In genomic region chr6:24667829-24668228, GRCm38 (mm10) we compare ENCODE assay signal across 15 mouse cellular contexts.
"Had no signal": no experiment of that assay in that cellular context is flagged by ENCODE, and none has a peak within 500 bp of the region (broad histone marks: within the 10 kb centered on the region; RNA-seq: fewer than 3 reads in every experiment).

No protein-coding gene starts in this region.

- H3K4me1 ChIP-seq: stomach, embryonic 15.5 days had no signal

- H3K4me2 ChIP-seq: liver, embryonic 11.5 days; liver, embryonic 13.5 days; liver, embryonic 15.5 days; midbrain, embryonic 11.5 days; midbrain, embryonic 13.5 days; midbrain, embryonic 15.5 days; neural tube, embryonic 12.5 days; stomach, embryonic 15.5 days had no signal

- DNase-seq: liver, embryonic 13.5 days; liver, postnatal 0 days; right cerebral cortex, postnatal 14 days; thymus, adult 2 months; thymus, postnatal 25 days; thymus, postnatal 4 days had no signal

- ATAC-seq: liver, postnatal 0 days; midbrain, embryonic 13.5 days; midbrain, embryonic 15.5 days had no signal

- H3K27ac ChIP-seq: liver, embryonic 13.5 days; liver, embryonic 15.5 days; macrophage; midbrain, embryonic 13.5 days; midbrain, embryonic 15.5 days; neural tube, embryonic 12.5 days; stomach, embryonic 15.5 days; stomach, postnatal 0 days had no signal

- H3K27me3 ChIP-seq: liver, embryonic 13.5 days; liver, embryonic 15.5 days; midbrain, embryonic 13.5 days; midbrain, embryonic 15.5 days; neural tube, embryonic 12.5 days; stomach, embryonic 15.5 days had no signal

- H3K9me3 ChIP-seq: liver, embryonic 13.5 days; liver, embryonic 15.5 days; midbrain, embryonic 13.5 days; midbrain, embryonic 15.5 days; neural tube, embryonic 12.5 days; stomach, embryonic 15.5 days had no signal

- H3K9ac ChIP-seq: liver, embryonic 13.5 days; liver, embryonic 15.5 days; liver, postnatal 0 days; midbrain, embryonic 13.5 days; midbrain, embryonic 15.5 days; neural tube, embryonic 12.5 days; stomach, embryonic 15.5 days had no signal

- H3K36me3 ChIP-seq: liver, embryonic 13.5 days; liver, embryonic 15.5 days; midbrain, embryonic 13.5 days; midbrain, embryonic 15.5 days; neural tube, embryonic 12.5 days; stomach, embryonic 15.5 days had no signal

- H3K4me3 ChIP-seq: liver, embryonic 13.5 days; liver, embryonic 15.5 days; midbrain, embryonic 13.5 days; midbrain, embryonic 15.5 days; neural tube, embryonic 12.5 days; stomach, embryonic 15.5 days had no signal
